Mouse (Mus musculus): Measurements from ENCODE around the gene Tgfbr2.

DNA sequence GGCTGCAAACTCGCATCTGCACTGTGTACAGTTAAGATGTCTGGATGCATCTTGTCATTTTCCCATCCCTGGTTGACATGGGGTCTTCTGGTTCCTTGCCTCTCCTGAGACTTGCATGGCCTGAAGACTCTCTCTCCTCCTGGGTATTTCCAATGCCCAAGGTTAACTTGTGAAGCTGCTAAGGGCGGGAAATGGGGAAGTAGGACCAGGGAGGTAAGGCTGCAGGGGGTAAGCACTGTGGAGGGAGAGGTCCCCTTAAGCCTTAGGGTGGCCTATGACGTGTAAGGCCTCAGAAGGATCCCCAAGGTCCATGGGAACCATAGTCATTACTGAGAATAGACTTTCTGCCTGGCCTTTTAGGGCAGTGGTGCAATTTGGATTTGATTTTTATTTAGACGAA lies 133.8 kb downstream of the Tgfbr2 start:
- TF ChIP-seq CTCF (IDR thresholded peaks at IDR 0.05; ENCODE audit: borderline replicate concordance, insufficient read depth, low read depth, low read length) (no peak), POLR2A (IDR thresholded peaks at IDR 0.05; ENCODE audit: borderline replicate concordance, insufficient read depth, low read length) (no peak)

Data from cerebellum, adult 2 months (tissue).